Comparison of ENCODE assay signal across 23 mouse cellular contexts in genomic region chr19:5278381-5278780, GRCm38 (mm10). TPM values are rescaled to one million over a fixed set of nuclear protein-coding genes. Genes with fewer than 3 reads are reported as not detected.
A peak's percentile ranks its signal among the peaks of the same experiment; 100 is the strongest.
DNase-seq lines count a peak whose midpoint lies in the region; ATAC-seq and TF ChIP-seq lines count a peak whose summit lies in the region.
"Had no signal": no experiment of that assay in that cellular context is flagged by ENCODE, and none has a peak within 500 bp of the region (broad histone marks: within the 10 kb centered on the region; RNA-seq: fewer than 3 reads in every experiment).

No protein-coding gene starts in this region.

- H3K9me3 ChIP-seq in kidney, embryonic 16.5 days (ENCODE audit: low read length), result no peaks in the 10 kb centered on the region
- no peaks in the 10 kb centered on the region for H3K9me3 ChIP-seq in lung, postnatal 0 days (ENCODE audit: low read length)
- H3K9me3 ChIP-seq: hindbrain, embryonic 15.5 days; limb, embryonic 10.5 days; megakaryocyte, embryonic 14.5 days; neural tube, embryonic 12.5 days had no signal

- 61% methylated on average over 8 of the region's 8 CpGs for WGBS in kidney, embryonic 16.5 days
- WGBS in lung, postnatal 0 days, result 61% methylated on average over 8 of the region's 8 CpGs

- H3K4me1 ChIP-seq in kidney, embryonic 16.5 days (ENCODE audit: insufficient read depth, low read length), result peaks cover 8% of the 10 kb centered on the region
- H3K4me1 ChIP-seq in lung, postnatal 0 days (ENCODE audit: insufficient read depth, low read depth, low read length), result peaks cover 4% of the 10 kb centered on the region; the same call in 1 of the 2 replicates

- ATAC-seq in kidney, embryonic 16.5 days (ENCODE audit: low FRiP score, low TSS enrichment), result no peak
- ATAC-seq in lung, postnatal 0 days, result peak; percentile 64
- ATAC-seq: forebrain, embryonic 16.5 days; Patski had no signal

- H3K4me2 ChIP-seq in kidney, embryonic 16.5 days (replicated peaks; ENCODE audit: low read depth, low read length), result no peak overlapping the region
- no peak overlapping the region for H3K4me2 ChIP-seq in lung, postnatal 0 days (replicated peaks; ENCODE audit: low read depth, low read length)
- H3K4me2 ChIP-seq: hindbrain, embryonic 15.5 days; neural tube, embryonic 12.5 days had no signal

- peak; percentile 65 for DNase-seq in adrenal gland, postnatal 10 days
- no peak for DNase-seq in adrenal gland, adult 18-20 months (ENCODE audit: low spot score in 2 of 2)
- DNase-seq in kidney, postnatal 36 days, result peak; percentile 15 to 68
- DNase-seq in adrenal gland, postnatal 36 days, result peak; percentile 41 to 62
- peak; percentile 63 for DNase-seq in lung, postnatal 0 days (ENCODE audit: low spot score)
- no peak for DNase-seq in ovary, postnatal 36 days (ENCODE audit: low spot score)
- DNase-seq in natural killer cell, adult 2 months (ENCODE audit: low spot score in 2 of 2), result no peak
- DNase-seq: cerebellum, postnatal 10 days; heart, postnatal 14 days; retina, postnatal 1 day had no signal

- H3K27ac ChIP-seq in kidney, embryonic 16.5 days (ENCODE audit: low read length), result no peak overlapping the region
- H3K27ac ChIP-seq in lung, postnatal 0 days (ENCODE audit: low read length), result no peak overlapping the region
- H3K27ac ChIP-seq: hindbrain, embryonic 15.5 days; limb, embryonic 10.5 days; neural tube, embryonic 12.5 days had no signal

- TF ChIP-seq CTCF in lung, postnatal 0 days (IDR thresholded peaks at IDR 0.05), result no peak

- no peak overlapping the region for H3K9ac ChIP-seq in kidney, embryonic 16.5 days (replicated peaks; ENCODE audit: low read length)
- no peak overlapping the region for H3K9ac ChIP-seq in lung, postnatal 0 days (replicated peaks; ENCODE audit: low read depth)
- H3K9ac ChIP-seq: hindbrain, embryonic 15.5 days; neural tube, embryonic 12.5 days had no signal

- no peaks in the 10 kb centered on the region for H3K27me3 ChIP-seq in kidney, embryonic 16.5 days (ENCODE audit: insufficient read depth, low read length)
- H3K27me3 ChIP-seq in lung, postnatal 0 days (replicated peaks; ENCODE audit: insufficient read depth, low read length), result no peaks in the 10 kb centered on the region
- H3K27me3 ChIP-seq: hindbrain, embryonic 15.5 days; megakaryocyte, embryonic 14.5 days; neural tube, embryonic 12.5 days; Patski had no signal

- TF ChIP-seq EP300 in lung, postnatal 0 days (IDR thresholded peaks at IDR 0.05), result no peak

- peaks cover 66% of the 10 kb centered on the region for H3K36me3 ChIP-seq in kidney, embryonic 16.5 days (ENCODE audit: insufficient read depth, low read length)
- peaks cover 29% of the 10 kb centered on the region for H3K36me3 ChIP-seq in lung, postnatal 0 days (ENCODE audit: insufficient read depth, low read length)

- H3K4me3 ChIP-seq in kidney, embryonic 16.5 days (ENCODE audit: low read length), result no peak overlapping the region
- H3K4me3 ChIP-seq in lung, postnatal 0 days (ENCODE audit: low read depth, low read length), result no peak overlapping the region
- H3K4me3 ChIP-seq: hindbrain, embryonic 15.5 days; limb, embryonic 10.5 days; megakaryocyte, embryonic 14.5 days; neural tube, embryonic 12.5 days had no signal

RNA-seq across cellular contexts. Expression of gene Pacs1, which starts 5.5 kb away (rescaled TPM):
- total RNA-seq in adrenal gland, postnatal 10 days (2021), result 10 to 100 TPM; 23.3 to 28.7 TPM
- total RNA-seq in adrenal gland, adult 18-20 months (2021), result 10 to 100 TPM; 15.1 to 20.7 TPM
- polyA plus RNA-seq in kidney, embryonic 16.5 days (2015; fragmentation: Nextera tagmentation; extraction: Ambion mirVana), result 23.8 and 27.7 TPM in 2 replicates
- 10 to 100 TPM; 15.6 to 23.6 TPM for total RNA-seq in adrenal gland, postnatal 36 days (2021)
- 9.3 and 10.4 TPM in 2 replicates for polyA plus RNA-seq in lung, postnatal 0 days (2015; fragmentation: Nextera tagmentation; extraction: Ambion mirVana)

RNA-seq across cellular contexts. Expression of gene Sf3b2, which starts 16.9 kb away (rescaled TPM):
- 100 to 1,000 TPM; 149 to 167 TPM for total RNA-seq in adrenal gland, postnatal 10 days (2021)
- total RNA-seq in adrenal gland, adult 18-20 months (2021), result 100 to 1,000 TPM; 139 to 173 TPM
- polyA plus RNA-seq in kidney, embryonic 16.5 days (2015; fragmentation: Nextera tagmentation; extraction: Ambion mirVana), result 344 and 387 TPM in 2 replicates
- total RNA-seq in adrenal gland, postnatal 36 days (2021), result 100 to 1,000 TPM; 165 to 171 TPM
- 200 TPM in 2 replicates for polyA plus RNA-seq in lung, postnatal 0 days (2015; fragmentation: Nextera tagmentation; extraction: Ambion mirVana)

RNA-seq across cellular contexts. Expression of gene Gal3st3, which starts 19.8 kb away (rescaled TPM):
- total RNA-seq in adrenal gland, postnatal 10 days (2021), result under 1 TPM; 0.27 to 0.51 TPM
- total RNA-seq in adrenal gland, adult 18-20 months (2021), result under 1 TPM; 0.13 to 0.29 TPM
- 3.2 and 4.2 TPM in 2 replicates for polyA plus RNA-seq in kidney, embryonic 16.5 days (2015; fragmentation: Nextera tagmentation; extraction: Ambion mirVana)
- total RNA-seq in adrenal gland, postnatal 36 days (2021), result not detected
- polyA plus RNA-seq in lung, postnatal 0 days (2015; fragmentation: Nextera tagmentation; extraction: Ambion mirVana), result 0.55 and 0.57 TPM in 2 replicates
- total RNA-seq: gastrocnemius, adult 18-20 months had no signal
- polyA plus RNA-seq: Patski; small intestine, adult 2 months had no signal

RNA-seq across cellular contexts. Expression of gene Catsper1, which starts 57.2 kb away (rescaled TPM):
- total RNA-seq in adrenal gland, postnatal 10 days (2021), result not detected
- not detected for total RNA-seq in adrenal gland, adult 18-20 months (2021)
- not detected in 2 replicates for polyA plus RNA-seq in kidney, embryonic 16.5 days (2015; fragmentation: Nextera tagmentation; extraction: Ambion mirVana)
- total RNA-seq in adrenal gland, postnatal 36 days (2021), result not detected
- not detected in 2 replicates for polyA plus RNA-seq in lung, postnatal 0 days (2015; fragmentation: Nextera tagmentation; extraction: Ambion mirVana)
- total RNA-seq: gastrocnemius, adult 18-20 months; heart, postnatal 14 days; layer of hippocampus, postnatal 25 days; midbrain, postnatal 0 days had no signal
- polyA plus RNA-seq: forebrain, embryonic 16.5 days; hindbrain, embryonic 15.5 days; limb, embryonic 10.5 days; liver, embryonic 16.5 days; midbrain, postnatal 0 days; neural tube, embryonic 12.5 days; Patski; small intestine, adult 2 months; thymus, postnatal 0 days had no signal

Comparison
In these comparisons a context has a peak if more than half of its experiments do, and no peak if none do; other contexts are left out.
1. DNase-seq: peak in adrenal gland, postnatal 10 days (single experiment), kidney, postnatal 36 days (2 of 2), adrenal gland, postnatal 36 days (2 of 2) and lung, postnatal 0 days (single experiment); none in adrenal gland, adult 18-20 months (0 of 2), ovary, postnatal 36 days (single experiment) and natural killer cell, adult 2 months (0 of 2).